Mouse (Mus musculus) lung, postnatal 25 days (tissue): ENCODE data around the gene Slfnl1.

Source experiments
- DNase-seq: peaks from one replicate; pipeline ENCODE4 v3.0.0; 2022; ENCODE audit warnings: low spot score

Slfnl1 gene

GRCm38 (mm10) chr4:120531986-120532385, at the start of gene Slfnl1:
TSS of gene Slfnl1 (plus strand) at chr4:120532231.
- DNase-seq: no peak

DNA sequence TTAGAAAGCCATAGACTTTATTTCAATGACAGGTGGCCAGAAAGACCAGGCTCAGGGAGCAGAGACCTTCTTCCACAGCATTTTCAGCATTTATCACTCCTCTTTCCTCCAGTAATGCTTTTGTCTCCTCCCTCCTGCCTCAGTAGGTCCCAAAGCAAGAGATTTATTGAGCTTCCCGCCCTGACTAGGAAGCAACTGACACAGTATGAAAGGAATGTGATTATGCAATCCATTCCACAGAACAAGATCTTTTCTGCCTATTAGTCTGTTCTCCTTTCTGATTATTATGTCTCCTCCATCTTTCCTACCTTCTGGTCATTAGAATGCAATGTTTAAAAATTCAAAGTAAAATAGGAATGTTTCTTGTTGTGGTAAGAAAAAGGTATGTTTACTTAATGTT, 44.3 kb upstream of the Slfnl1 start:
- peak; percentile 1 for DNase-seq

GRCm38 (mm10) chr4:120506955-120507354, 25.1 kb upstream of the Slfnl1 start:
- DNase-seq: no peak

- no peak for DNase-seq
Observed at GRCm38 (mm10) chr4:120511203-120511602, 20.8 kb upstream of the Slfnl1 start.

- DNase-seq: no peak
Observed at GRCm38 (mm10) chr4:120514366-120514765, 17.7 kb upstream of the Slfnl1 start.

- peak; percentile 50 for DNase-seq
Observed at GRCm38 (mm10) chr4:120516491-120516890, 15.5 kb upstream of the Slfnl1 start.

DNA sequence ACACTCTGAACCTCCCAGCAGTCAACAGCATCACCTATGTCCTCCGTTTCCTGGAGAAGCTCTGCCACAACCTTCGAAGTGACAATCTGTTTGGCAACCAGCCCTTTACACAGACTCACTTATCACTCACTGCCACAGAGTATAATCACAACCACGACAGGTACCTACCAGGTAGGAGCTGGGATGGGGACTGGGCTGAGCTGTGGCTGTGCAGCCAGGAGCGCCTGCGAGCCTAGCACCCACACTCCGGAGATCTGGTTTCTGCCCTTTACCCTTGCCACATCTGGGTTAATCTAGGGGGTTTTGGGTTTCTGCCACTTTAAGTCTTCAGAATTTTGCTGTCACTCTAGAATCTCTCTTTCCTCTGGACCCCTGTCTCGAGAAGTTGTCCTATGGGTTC, 15.1 kb upstream of the Slfnl1 start:
- DNase-seq: no peak

- DNase-seq: peak; percentile 75
Observed at GRCm38 (mm10) chr4:120517335-120517734, 14.7 kb upstream of the Slfnl1 start.

GRCm38 (mm10) chr4:120521761-120522160, 10.3 kb upstream of the Slfnl1 start:
- DNase-seq: no peak

DNA sequence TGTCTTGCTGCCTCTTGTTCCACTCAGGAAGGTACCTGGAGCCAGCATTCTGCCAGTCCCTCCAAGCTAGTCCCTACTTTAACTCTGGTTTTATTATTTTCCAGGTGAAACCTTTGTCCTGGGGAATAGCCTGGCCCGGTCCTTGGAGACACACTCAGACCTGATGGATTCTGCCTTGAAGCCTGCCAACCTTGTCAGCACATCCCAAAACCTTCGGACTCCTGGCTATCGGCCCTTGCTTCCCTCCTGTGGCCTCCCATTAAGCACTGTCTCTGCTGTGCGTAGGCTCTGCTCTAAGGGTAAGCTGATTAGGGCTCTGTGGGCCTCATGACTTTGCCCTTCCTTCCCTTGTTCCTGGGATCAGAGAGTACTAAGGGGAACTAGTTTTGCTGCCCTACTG, 9.7 kb upstream of the Slfnl1 start:
- DNase-seq: no peak

GRCm38 (mm10) chr4:120523092-120523491, 8.9 kb upstream of the Slfnl1 start:
- DNase-seq: no peak

DNA sequence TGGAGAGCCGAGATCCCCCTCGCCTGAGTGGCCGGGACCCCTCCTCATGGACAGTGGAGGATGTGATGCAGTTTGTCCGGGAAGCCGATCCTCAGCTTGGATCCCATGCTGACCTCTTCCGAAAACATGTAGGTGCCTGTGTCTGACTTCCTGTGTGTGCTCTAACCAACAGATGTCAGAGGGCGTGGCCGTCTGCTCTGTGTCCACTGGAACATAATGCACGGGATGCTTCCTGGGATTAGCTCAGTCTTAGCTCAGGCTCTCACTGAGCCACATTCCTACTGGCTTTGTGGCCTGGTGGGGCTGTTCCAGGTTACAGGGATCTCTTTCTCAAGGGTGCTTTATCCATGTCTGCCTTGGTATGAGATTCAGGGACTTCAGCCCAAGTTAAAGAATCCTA, 3.9 kb upstream of the Slfnl1 start:
- no peak for DNase-seq

DNA sequence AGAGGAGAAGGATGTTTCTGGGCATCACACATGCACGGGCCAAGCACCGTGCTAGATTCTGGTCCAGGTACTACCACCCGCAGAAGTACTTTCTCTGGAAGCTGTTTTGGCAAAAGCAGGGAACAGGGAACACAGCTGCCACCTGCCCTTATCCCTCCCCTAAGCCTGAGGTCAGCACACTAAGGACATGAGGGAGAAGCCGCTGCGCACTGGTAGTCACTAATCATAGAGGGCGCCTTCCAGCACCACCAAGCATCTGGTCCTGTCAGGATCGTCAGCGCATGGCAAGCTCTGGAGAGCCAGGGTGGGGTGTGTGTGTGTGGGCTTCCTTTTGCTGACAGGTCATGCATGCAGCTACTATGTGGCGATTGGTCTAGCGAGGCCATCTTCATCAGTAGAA, 6.6 kb downstream of the Slfnl1 start:
- DNase-seq: no peak

DNA sequence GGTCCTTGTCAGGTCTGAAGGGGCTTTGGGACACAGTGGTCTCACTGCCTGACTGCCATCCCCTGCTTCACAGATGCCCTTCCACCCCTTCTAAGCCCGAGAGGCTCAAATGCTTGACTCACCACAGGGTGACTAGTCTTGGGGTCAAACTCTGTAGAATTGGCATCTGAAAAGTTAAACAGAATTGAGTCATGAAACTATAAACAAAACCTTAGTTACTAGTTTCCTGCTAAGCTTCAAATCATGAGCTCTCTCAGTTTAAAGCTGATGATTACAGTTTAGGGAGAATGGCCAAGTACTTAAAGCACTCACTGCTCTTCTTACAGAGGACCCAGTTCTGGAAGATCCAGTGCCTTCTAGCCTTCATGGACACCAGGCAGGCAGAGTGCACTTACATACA, 12.9 kb downstream of the Slfnl1 start:
- no peak for DNase-seq

DNA sequence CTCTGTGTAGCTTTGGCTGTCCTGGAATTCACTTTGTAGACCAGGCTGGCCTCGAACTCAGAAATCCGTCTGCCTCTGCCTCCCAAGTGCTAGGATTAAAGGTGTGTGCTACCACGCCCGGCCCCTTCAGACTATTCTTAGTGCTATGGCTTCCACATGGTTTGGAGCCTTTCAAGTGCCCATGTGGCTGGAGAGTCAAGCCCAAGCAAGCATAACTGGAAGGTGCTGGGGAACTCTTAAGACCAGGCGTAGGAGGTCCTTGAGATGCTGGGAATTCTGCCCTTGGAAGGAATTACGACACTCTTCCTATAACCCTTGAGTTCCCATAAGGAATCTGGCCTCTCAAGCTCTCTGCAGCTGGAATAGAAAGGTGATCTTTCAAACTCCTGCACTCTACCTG, 24.6 kb downstream of the Slfnl1 start:
- peak; percentile 60 for DNase-seq

DNA sequence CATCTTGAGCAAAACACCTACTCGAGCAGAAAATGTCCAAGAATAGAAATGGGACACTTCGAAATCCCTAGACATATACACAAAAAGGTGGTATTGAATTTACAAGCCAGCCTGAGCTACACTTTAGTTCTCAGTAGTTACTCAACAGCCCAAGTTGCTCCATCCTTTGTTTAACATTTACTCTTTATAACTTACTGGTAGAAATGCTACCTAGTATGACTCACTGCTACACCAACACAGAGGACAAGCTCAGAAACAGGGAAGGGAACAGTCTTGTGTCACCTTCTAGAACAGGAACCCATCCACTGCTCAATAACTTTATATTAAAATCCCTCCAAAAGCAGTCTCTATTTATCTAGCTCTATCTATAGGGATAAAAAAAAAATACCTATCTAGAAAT, 33.7 kb downstream of the Slfnl1 start:
- no peak for DNase-seq

- DNase-seq: peak; percentile 63
Observed at GRCm38 (mm10) chr4:120568005-120568404, 36.0 kb downstream of the Slfnl1 start.

DNA sequence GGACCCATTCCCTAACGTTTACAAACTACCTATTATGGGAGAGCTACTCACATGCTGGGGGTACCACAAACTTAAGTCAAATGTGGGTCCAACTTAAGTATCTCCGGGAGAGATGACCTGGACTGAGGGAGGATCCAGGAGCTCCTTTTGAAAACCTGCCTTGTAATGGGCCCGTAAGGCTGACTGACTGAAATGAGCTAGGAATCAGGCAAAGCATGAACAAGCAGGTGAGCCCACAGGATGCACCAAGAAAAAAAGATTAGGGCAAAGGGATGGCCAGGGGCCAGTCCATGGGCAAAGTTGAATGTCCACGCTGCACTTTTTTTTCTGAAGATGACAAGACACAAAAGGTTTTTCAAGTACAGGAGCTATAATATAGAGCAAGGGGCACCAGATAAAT, 37.0 kb downstream of the Slfnl1 start:
- DNase-seq: no peak

DNA sequence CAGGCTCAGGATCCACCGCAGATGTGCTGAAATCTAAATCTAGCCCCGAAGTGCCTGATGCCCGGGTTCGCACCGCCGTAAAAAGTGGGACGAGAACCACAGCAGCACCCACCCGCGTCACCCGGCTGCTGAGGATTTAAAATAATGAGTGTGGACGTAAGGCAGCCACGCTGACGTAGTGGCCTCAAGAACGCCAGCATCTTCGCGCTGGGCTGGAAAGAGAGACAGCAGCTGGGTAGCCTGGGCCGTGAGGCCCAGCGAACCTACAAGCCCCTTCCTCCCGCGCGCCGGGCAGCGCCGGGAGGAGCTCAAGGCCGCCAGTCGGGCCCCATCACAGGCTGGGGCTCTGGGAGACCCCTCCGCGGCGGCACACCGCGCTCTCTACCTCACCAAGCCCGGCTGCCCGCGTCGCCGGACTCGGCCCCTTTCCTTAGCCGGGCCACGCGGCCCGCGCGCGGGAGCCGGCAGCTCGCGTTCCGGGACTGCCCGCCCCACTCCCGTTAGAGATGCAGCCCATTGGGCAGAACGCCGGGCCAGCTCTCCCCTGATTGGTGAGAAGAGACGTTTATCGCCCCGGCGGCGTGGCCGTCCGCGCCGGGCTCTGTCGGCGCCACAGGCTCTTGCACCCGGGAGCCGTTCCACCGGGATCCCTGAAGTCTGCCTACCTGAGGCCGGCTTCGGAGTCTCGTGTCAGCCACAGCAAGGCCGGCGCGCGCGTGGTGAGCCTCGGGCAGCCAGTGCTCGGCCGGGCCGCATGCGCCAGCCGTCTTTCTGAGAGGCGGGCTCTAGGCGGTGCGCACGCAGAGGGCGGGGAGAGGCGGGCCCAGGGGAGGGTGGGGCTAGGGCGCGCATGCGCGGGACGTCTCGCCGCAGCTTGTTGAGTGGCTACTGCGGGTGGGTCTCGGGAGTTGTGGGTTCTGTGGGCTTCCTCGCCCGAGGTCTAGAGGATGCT, 37.7 kb downstream of the Slfnl1 start, which contains the start of gene Ctps:
Gene Ctps, minus strand, starts transcription at position 791 of the 952 bp plus-strand sequence.
- peak; percentile 93 for DNase-seq

DNA sequence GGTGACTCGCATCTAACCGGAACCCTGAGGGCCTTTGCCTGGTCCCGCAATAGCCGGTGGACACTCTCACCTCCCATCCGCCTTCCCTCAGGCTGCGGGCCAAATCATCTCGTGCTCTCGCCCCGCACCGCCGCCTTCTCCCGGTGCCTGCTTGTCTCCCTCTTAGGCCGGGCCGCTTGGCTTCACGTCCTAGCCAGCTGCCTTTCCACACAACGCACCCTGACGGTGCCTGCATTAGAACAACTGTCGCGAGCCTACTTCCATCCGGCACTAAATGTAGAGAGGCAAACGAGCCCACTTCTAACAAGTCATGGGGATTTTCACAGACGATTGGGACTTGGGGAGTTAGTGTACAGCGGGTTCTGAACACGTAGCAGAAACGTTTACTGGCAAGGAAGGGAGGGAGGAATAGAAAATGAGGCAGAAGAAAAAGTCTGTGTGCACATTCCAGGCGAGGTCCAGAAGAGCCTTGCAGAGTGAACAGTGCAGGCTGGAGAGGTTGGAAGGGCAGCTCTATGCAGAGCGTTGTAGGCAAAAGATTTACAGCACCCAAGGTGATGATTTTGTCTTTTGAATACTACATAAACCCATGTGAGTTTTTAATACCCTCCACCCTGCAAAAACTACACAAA, 38.5 kb downstream of the Slfnl1 start:
- no peak for DNase-seq

GRCm38 (mm10) chr4:120571070-120571464, 39.0 kb downstream of the Slfnl1 start:
- DNase-seq: no peak

GRCm38 (mm10) chr4:120571691-120572090, 39.7 kb downstream of the Slfnl1 start:
- no peak for DNase-seq

DNA sequence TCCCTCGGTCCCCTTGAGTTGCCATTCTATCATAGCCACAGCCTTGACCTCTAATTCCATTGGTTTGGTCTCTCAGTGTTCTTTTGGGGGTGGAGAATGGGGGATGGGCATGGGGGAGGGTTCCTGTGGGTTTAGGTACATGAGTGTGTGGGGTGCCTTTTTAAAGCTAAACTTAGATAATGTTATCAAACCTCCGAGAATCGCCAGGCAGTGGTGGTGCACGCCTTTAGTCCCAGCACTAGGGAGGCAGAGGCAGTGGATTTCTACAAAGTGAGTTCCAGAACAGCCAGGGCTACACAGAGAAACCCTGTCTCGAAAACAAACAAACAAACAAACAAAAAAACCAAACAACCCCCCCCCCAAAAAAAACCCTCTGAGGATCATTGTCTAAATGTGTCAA, 48.9 kb downstream of the Slfnl1 start:
- DNase-seq: no peak
